Mouse (Mus musculus) intestine, postnatal 0 days (tissue): ENCODE results near the gene R3hdml. TPM values are rescaled to one million over a fixed set of nuclear protein-coding genes. Genes with fewer than 3 reads are reported as not detected.

Source experiments
- ATAC-seq: fragments of 200-750 bp; cut with Nextera tagmentation; 2 replicates; pipeline ENCODE4 v1.8.0; 2017; ENCODE audit warnings: mild to moderate bottlenecking, moderate TSS enrichment, moderate library complexity
- H3K27ac ChIP-seq: fragments of 300-500 bp; sonication (generic); 2 replicates; pipeline ENCODE4 v1.5.1; 2014; ENCODE audit warnings: mild to moderate bottlenecking, low read depth, low read length, moderate library complexity
- H3K27me3 ChIP-seq: fragments of 300-500 bp; sonication (generic); replicated peaks from 2 replicates; pipeline ENCODE4 v1.6.1; 2014; ENCODE audit warnings: low read length, mixed read lengths; ENCODE audit not compliant: control insufficient read depth, insufficient read depth
- H3K36me3 ChIP-seq: fragments of 300-500 bp; sonication (generic); 2 replicates; pipeline ENCODE4 v1.6.1; 2014; ENCODE audit warnings: mild to moderate bottlenecking, moderate library complexity; ENCODE audit not compliant: control insufficient read depth, insufficient read depth
- H3K4me1 ChIP-seq: fragments of 300-500 bp; sonication (generic); replicated peaks from 2 replicates; pipeline ENCODE4 v1.6.1; 2014; ENCODE audit warnings: antibody characterized with exemption, low read length, mixed read lengths; ENCODE audit not compliant: control insufficient read depth, insufficient read depth
- H3K4me2 ChIP-seq: fragments of 300-500 bp; sonication (generic); replicated peaks from 2 replicates; pipeline ENCODE4 v1.6.1; 2014; ENCODE audit warnings: low read depth, mild to moderate bottlenecking, moderate library complexity
- H3K4me3 ChIP-seq: fragments of 300-500 bp; sonication (generic); 2 replicates; pipeline ENCODE4 v1.5.1; 2014; ENCODE audit warnings: low read depth, low read length
- H3K9ac ChIP-seq: fragments of 300-500 bp; sonication (generic); 2 replicates; pipeline ENCODE4 v1.6.1; 2014; ENCODE audit warnings: mild to moderate bottlenecking, low read depth, low read length
- H3K9me3 ChIP-seq: fragments of 300-500 bp; sonication (generic); 2 replicates; pipeline ENCODE4 v1.6.1; 2016; ENCODE audit warnings: mixed run types; ENCODE audit not compliant: control insufficient read depth
- CTCF ChIP-seq: sonication (generic); IDR thresholded peaks from 2 replicates; pipeline ENCODE4 v1.5.1; 2016; ENCODE audit warnings: low read depth, mild to moderate bottlenecking, control low read depth, antibody characterized with exemption, moderate library complexity
- WGBS: fragments of 180-500 bp; shearing (Covaris S2); extraction: QIAGEN DNeasy Blood & Tissue Kit; methylation state at CpG from one replicate; pipeline ENCODE4 v1.1.7; 2014; 5-methylcytosine and 5-hydroxymethylcytosine counted together
- polyA plus RNA-seq: library from polyadenylated mRNA; unstranded; fragments of >200 nt; fragmentation: Nextera tagmentation; extraction: Ambion mirVana; gene quantifications from 2 replicates; pipeline ENCODE4 v1.2.1, GENCODE M21; 2015

The R3hdml gene
- polyA plus RNA-seq: 0.37 and 0.46 TPM in 2 replicates

DNA sequence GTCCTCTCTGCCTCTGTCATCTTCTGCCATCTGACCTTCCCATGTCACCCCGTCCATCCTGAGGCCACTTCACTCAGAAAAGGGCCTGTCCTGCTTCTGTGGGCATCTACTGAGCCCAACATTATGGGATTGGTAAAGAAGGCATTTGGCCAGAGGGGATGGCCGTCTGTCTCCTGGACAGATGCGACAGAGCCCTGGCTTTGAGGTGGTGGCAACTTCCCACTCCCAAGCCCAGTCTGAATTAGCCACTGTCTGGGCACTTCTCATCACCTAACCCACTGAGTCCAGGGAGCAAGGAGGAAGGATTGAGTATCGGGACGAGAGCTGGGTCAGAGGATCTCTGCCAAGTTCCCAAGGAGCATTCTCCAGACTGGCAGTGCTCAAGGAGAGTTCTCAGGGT lies at the start of gene R3hdml:
Gene R3hdml, plus strand, starts transcription at position 301 of the 400 bp plus-strand sequence.
- Histone ChIP-seq H3K36me3 (no peaks in the 10 kb centered on the region; the same call in 1 of the 2 replicates), H3K9ac (no peak within 1 kb of the TSS), H3K4me2 (no peak within 1 kb of the TSS), H3K4me3 (no peak within 1 kb of the TSS), H3K27me3 (no peaks in the 10 kb centered on the region), H3K4me1 (no peaks in the 10 kb centered on the region), H3K27ac (no peak within 1 kb of the TSS), H3K9me3 (no peaks in the 10 kb centered on the region)
- 0 out of 2 replicates have a peak, but pooled peaks have one; percentile 17 for ATAC-seq
- no peak for TF ChIP-seq CTCF
- 87% methylated on average over 5 of the region's 5 CpGs for WGBS

DNA sequence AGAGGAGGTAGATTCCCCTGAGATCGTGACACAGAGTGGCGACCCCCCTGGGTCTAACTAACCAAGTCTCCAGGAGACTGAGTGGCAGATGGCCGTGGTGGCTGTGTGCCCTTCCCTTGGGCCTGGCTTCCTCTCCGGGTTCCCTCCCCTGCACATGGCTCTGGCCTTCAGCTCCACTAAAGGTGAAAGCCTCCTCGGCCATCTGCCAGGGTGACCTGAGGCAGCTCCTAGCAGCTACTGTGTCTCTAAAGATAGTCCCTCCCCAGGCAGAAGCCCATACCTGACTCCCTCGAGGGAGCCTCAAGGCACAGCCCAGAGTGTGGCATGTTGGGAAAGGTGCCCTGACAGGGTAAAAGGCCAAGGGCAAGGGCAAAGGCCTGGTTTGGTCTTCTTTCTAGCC lies 48.6 kb upstream of the R3hdml start:
- no peak overlapping the region for H3K4me2 ChIP-seq
- no peak for TF ChIP-seq CTCF
- peaks cover 7% of the 10 kb centered on the region for H3K27me3 ChIP-seq
- no peaks in the 10 kb centered on the region for H3K36me3 ChIP-seq
- 56% methylated on average over 6 of the region's 6 CpGs for WGBS
- H3K4me1 ChIP-seq: no peaks in the 10 kb centered on the region
- no peak for ATAC-seq
- H3K27ac ChIP-seq: no peak overlapping the region
- H3K9me3 ChIP-seq: no peaks in the 10 kb centered on the region
- no peak overlapping the region for H3K4me3 ChIP-seq
- no peak overlapping the region for H3K9ac ChIP-seq

DNA sequence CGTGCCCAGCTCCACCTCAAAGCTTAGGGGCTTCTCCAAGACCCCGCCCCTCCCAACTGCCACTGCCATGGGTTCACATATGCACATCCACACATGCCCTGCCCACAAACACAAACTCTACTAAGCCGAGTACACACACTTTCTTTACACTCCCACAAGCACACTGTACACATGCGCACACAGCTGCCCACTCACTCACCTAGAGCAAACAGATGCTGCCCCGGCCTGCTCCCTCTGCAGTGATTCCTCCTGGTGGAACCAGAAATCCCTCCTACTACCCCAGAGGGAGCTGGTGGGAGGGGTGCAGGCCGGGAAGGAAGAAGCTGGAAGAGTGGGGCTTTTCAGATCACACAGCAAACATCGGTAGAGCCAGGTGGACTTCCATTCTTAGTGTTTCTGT lies 48.1 kb upstream of the R3hdml start:
- Histone ChIP-seq H3K27ac (no peak overlapping the region), H3K9me3 (no peaks in the 10 kb centered on the region), H3K4me2 (no peak overlapping the region), H3K36me3 (no peaks in the 10 kb centered on the region), H3K27me3 (peaks cover 3% of the 10 kb centered on the region), H3K4me1 (no peaks in the 10 kb centered on the region), H3K4me3 (no peak overlapping the region), H3K9ac (no peak overlapping the region)
- WGBS: 42% methylated on average over 7 of the region's 7 CpGs
- no peak for ATAC-seq
- no peak for TF ChIP-seq CTCF

DNA sequence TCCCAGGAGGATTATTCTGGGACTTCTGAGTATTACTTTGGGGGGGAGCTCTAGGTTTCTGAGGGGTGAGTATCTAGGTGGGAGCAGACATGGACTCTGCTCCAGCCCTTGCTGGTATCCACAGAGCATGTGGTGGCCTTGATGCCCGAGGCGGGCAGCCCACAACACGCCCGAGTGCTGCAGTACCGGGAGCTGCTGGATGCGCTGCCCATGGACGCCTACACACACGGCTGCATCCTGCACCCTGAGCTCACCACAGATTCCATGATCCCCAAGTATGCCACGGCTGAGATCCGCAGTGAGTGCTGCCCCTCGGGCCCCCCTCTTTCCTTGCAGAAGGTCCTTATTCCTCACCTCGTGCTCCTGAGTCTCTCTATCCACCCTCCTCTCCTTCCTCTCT lies 44.7 kb upstream of the R3hdml start:
- H3K4me3 ChIP-seq: no peak overlapping the region

DNA sequence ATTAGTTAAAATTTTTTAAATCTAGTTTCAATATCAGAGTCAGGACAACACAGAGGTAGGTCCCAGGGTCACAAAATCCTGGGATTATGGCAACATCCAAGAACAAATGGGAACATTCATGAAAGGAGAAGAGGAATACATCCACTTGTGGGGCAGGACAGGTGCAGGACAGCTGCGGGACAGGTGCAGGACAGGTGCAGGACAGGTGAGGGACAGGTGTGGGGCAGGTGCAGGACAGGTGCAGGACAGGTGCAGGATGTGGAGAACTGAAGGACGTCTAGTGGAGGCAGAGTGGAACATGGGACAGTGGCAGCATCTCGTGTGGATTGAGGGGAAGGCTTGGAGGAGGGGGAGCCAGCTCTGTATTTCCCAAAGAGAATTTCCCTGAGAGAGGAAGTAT lies 42.8 kb upstream of the R3hdml start:
- TF ChIP-seq CTCF: no peak
- Histone ChIP-seq H3K27ac (no peak overlapping the region), H3K4me2 (no peak overlapping the region), H3K27me3 (no peaks in the 10 kb centered on the region), H3K4me1 (no peaks in the 10 kb centered on the region), H3K36me3 (no peaks in the 10 kb centered on the region), H3K4me3 (no peak overlapping the region), H3K9ac (no peak overlapping the region), H3K9me3 (no peaks in the 10 kb centered on the region)
- WGBS: 42% methylated on average over 3 of the region's 3 CpGs
- no peak for ATAC-seq

More for the DNA sequence above, 44.7 kb upstream of the R3hdml start:
- Histone ChIP-seq H3K4me2 (no peak overlapping the region), H3K9ac (no peak overlapping the region), H3K9me3 (no peaks in the 10 kb centered on the region), H3K4me1 (no peaks in the 10 kb centered on the region), H3K36me3 (no peaks in the 10 kb centered on the region), H3K27me3 (no peaks in the 10 kb centered on the region), H3K27ac (no peak overlapping the region)
- WGBS: 80% methylated on average over 12 of the region's 12 CpGs
- TF ChIP-seq CTCF: no peak
- no peak for ATAC-seq

DNA sequence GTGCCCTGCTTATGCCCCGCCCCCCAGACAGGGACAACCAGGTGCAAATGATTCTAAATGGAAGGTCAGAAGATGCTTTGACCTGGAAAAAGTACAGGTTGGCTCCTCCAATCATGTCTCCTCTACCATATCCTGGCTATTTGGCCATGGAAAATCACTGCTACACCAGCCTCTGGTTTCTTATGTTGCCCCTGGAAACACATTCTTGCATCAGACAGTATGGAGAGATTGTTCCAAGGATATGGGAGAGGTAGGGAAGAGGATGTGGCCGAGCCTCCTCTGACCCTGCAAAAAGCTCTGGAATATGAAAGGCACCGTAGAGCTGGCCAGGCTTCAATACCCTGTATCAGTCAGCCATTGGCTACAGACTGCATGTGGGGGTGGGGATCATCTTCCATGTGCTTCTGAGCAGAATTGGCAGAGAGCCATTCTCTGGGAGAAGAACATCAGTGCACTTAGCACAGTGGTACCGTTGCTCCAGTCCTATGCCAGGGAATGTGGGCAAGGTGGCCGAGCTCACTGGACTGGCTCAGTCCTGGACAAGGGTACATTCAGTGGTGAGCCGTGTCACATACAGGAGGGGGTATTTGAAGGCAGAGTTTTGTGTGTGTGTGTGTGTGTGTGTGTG lies 41.3 kb upstream of the R3hdml start:
- Histone ChIP-seq H3K27me3 (no peaks in the 10 kb centered on the region), H3K4me2 (no peak overlapping the region), H3K9me3 (no peaks in the 10 kb centered on the region), H3K27ac (no peak overlapping the region), H3K9ac (no peak overlapping the region), H3K4me3 (no peak overlapping the region), H3K36me3 (no peaks in the 10 kb centered on the region), H3K4me1 (no peaks in the 10 kb centered on the region)
- ATAC-seq: no peak
- no peak for TF ChIP-seq CTCF
- WGBS: 63% methylated on average over 6 of the region's 6 CpGs
